Mouse (Mus musculus) brain, embryonic 14.5 days (tissue): ENCODE results near the gene Zhx3. TPM values are rescaled to one million over a fixed set of nuclear protein-coding genes. Genes with fewer than 3 reads are reported as not detected.

ENCODE experiments used
- DNase-seq: peaks from one replicate; pipeline ENCODE4 v3.0.0-alpha.2; 2011; ENCODE audit warnings: low read depth
- CTCF ChIP-seq: fragments of 200-500 bp; IDR thresholded peaks from 2 replicates; pipeline ENCODE4 v1.5.1; 2012; ENCODE audit warnings: inconsistent platforms, mild to moderate bottlenecking, moderate library complexity, borderline replicate concordance; ENCODE audit not compliant: insufficient read depth, insufficient read length; ENCODE audit errors: extremely low read depth
- POLR2A ChIP-seq: fragments of 200-500 bp; IDR thresholded peaks from 2 replicates; pipeline ENCODE4 v1.6.1; 2012; ENCODE audit warnings: mild to moderate bottlenecking, inconsistent platforms, borderline replicate concordance; ENCODE audit not compliant: poor library complexity, insufficient read depth, insufficient read length, severe bottlenecking; ENCODE audit errors: extremely low read depth
- polyA plus RNA-seq: library from polyadenylated mRNA; depleted of rRNA; stranded (reverse); fragments of >200 nt; gene quantifications from 2 replicates; pipeline ENCODE4 v1.2.3, GENCODE M21; 2012

Gene Zhx3
- polyA plus RNA-seq, 1 experiment: 14.5 TPM

- no peak for TF ChIP-seq POLR2A
- no peak for TF ChIP-seq CTCF
- DNase-seq: no peak
These were observed 35.8 kb upstream of the Zhx3 start for GRCm38 (mm10) chr2:160908607-160909006.

- TF ChIP-seq POLR2A (no peak), CTCF (no peak)
- no peak for DNase-seq
These were observed 33.3 kb upstream of the Zhx3 start for GRCm38 (mm10) chr2:160906101-160906500.

GRCm38 (mm10) chr2:160905301-160905700 is 32.5 kb upstream of the Zhx3 start:
- no peak for TF ChIP-seq POLR2A
- no peak for TF ChIP-seq CTCF
- no peak for DNase-seq

GRCm38 (mm10) chr2:160901656-160902412 is 29.0 kb upstream of the Zhx3 start:
- no peak for TF ChIP-seq POLR2A
- TF ChIP-seq CTCF: no peak

DNA sequence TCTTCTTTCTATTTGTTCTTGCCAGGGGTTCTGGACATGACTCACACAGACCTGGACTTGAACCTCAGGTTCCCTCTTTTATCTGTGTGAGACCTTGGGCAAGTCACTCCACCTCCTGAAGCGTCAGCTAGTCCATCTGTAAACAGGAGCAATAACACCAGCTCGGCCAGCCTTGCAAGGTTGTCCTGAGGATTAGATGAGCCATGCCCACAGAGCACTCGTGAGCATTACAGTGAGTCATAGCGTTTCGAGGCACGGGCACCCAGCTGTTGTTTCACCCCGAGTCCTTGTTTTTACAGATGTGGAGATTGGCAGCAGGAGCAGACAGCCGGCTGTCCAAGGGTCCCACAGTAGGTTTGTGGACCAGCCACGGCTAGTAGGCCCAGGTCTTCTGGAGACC is 18.9 kb upstream of the Zhx3 start:
- no peak for TF ChIP-seq POLR2A
- no peak for TF ChIP-seq CTCF
- no peak for DNase-seq

More at GRCm38 (mm10) chr2:160901656-160902412, 29.0 kb upstream of the Zhx3 start:
- no peak for DNase-seq

DNA sequence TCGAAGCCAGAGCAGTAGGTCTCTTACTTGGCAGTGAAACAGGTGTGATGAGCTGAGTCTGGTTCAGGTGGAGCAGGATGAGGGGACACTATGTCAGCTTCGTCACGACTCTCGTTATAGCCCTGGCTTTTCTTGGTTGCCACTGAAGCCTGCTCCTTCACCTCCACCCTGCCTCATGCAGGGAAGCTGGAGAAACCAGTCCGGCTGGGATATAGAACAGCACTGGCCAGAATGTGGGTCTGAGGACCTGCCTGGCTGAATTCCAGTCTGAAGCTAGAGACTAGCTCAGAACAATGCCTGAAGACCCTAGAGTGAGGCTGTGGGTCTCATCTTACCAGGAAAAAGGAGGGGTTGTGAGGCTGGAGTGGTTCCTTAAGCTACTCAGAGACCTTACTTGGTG is 18.2 kb upstream of the Zhx3 start:
- DNase-seq: no peak
- TF ChIP-seq CTCF: no peak
- no peak for TF ChIP-seq POLR2A

DNA sequence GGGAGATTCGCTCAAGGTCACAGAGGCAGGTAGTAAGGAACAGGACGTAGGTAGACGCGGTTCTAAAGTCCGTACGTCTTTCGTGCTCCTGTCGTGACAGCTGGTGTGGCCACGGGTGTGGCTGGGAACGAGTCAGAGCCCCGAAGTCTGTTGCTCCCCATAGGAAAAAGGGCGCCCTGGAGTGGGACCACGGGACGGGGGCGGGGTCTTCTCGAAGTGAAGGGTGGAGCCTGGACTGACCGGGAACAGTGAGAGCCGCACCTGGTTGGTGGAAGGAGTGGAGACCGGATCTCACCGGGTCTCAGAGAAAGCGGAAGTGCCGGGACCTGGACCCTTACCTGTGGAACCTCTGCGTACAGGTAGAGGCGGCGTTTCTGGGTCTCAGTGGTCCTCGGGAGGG is 15.1 kb upstream of the Zhx3 start:
- DNase-seq: peak; percentile 23
- TF ChIP-seq POLR2A: no peak
- TF ChIP-seq CTCF: no peak

DNA sequence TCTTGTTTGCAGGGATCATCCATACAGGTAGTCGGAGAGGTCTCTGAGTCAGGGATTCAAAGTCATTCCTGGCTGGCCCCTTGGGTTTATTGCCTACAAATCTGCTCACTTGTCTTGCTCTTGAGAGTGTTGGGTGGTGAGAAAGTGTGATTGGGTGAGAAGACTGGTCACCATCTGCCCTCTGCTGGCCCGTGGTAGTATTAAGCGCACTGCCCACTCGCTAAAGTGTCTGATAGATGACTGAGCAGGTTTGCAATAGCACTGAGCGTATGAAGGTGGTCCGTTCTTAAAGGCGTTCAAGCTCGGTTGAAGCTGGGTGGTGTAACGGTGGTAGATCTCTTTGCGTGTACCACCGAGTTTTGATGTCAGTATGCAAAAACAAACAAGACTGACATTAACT is 14.5 kb upstream of the Zhx3 start:
- TF ChIP-seq CTCF (peak; percentile 92), POLR2A (no peak)
- peak; percentile 92 for DNase-seq

- TF ChIP-seq CTCF: no peak
- TF ChIP-seq POLR2A: no peak
These were observed 13.4 kb upstream of the Zhx3 start for GRCm38 (mm10) chr2:160886221-160886620.

GRCm38 (mm10) chr2:160884830-160885229 is 12.0 kb upstream of the Zhx3 start:
- TF ChIP-seq CTCF (peak; percentile 68), POLR2A (no peak)
- peak; percentile 61 for DNase-seq

More at GRCm38 (mm10) chr2:160886221-160886620, 13.4 kb upstream of the Zhx3 start:
- no peak for DNase-seq

- TF ChIP-seq POLR2A (no peak), CTCF (no peak)
- no peak for DNase-seq
These were observed 11.1 kb upstream of the Zhx3 start for GRCm38 (mm10) chr2:160883912-160884311.

GRCm38 (mm10) chr2:160882436-160882835 is 9.6 kb upstream of the Zhx3 start:
- DNase-seq: no peak
- TF ChIP-seq CTCF (no peak), POLR2A (no peak)
